Mouse (Mus musculus): ENCODE measurements at regions not wholly inside any gene's neighbourhood (a gene's known extent, or its start where the extent isn't known, plus 50 kb on each side); places are given as distances from the start of the nearest gene placed in this dataset.

- TF ChIP-seq CTCF (IDR thresholded peaks at IDR 0.05; ENCODE audit: low read depth) (no peak), EP300 (IDR thresholded peaks at IDR 0.05; ENCODE audit: low read depth) (no peak)
Measured at GRCm38 (mm10) chr2:10920686-10921485, 251.0 kb upstream of the Prkcq start.

All from liver, postnatal 0 days (tissue).